Mouse (Mus musculus): Measurements from ENCODE around the gene Glmp. TPM values are rescaled to one million over a fixed set of nuclear protein-coding genes. Genes with fewer than 3 reads are reported as not detected.

Gene Glmp
- polyA plus RNA-seq, 1 experiment from 2014 or later = 182 TPM

Other genes starting within 250 kb of the Glmp start
- not detected in 2 replicates for gene Ttc24, start 246.7 kb upstream of the Glmp start, polyA plus RNA-seq (2015; fragmentation: Nextera tagmentation; extraction: Ambion mirVana)
- 16.0 and 18.7 TPM in 2 replicates for gene Iqgap3, start 243.1 kb upstream of the Glmp start, polyA plus RNA-seq (2015; fragmentation: Nextera tagmentation; extraction: Ambion mirVana)
- 17.7 and 19.9 TPM in 2 replicates for gene Mef2d, start 182.7 kb upstream of the Glmp start, polyA plus RNA-seq (2015; fragmentation: Nextera tagmentation; extraction: Ambion mirVana)
- gene Rhbg, start 70.3 kb upstream of the Glmp start, polyA plus RNA-seq (2015; fragmentation: Nextera tagmentation; extraction: Ambion mirVana) = 4.2 and 8.2 TPM in 2 replicates
- 0.35 and 1.4 TPM in 2 replicates for gene Gm38392, start 37.8 kb upstream of the Glmp start, polyA plus RNA-seq (2015; fragmentation: Nextera tagmentation; extraction: Ambion mirVana)
- gene Tsacc, start 28.0 kb upstream of the Glmp start, polyA plus RNA-seq (2015; fragmentation: Nextera tagmentation; extraction: Ambion mirVana) = 13.4 and 14.0 TPM in 2 replicates
- 451 and 489 TPM in 2 replicates for gene Cct3, start 27.9 kb upstream of the Glmp start, polyA plus RNA-seq (2015; fragmentation: Nextera tagmentation; extraction: Ambion mirVana)
- 21.6 and 30.6 TPM in 2 replicates for gene Tmem79, start 11.1 kb downstream of the Glmp start, polyA plus RNA-seq (2015; fragmentation: Nextera tagmentation; extraction: Ambion mirVana)
- gene Smg5, start 11.2 kb downstream of the Glmp start, polyA plus RNA-seq (2015; fragmentation: Nextera tagmentation; extraction: Ambion mirVana) = 48.5 and 51.1 TPM in 2 replicates
- gene Paqr6, start 39.6 kb downstream of the Glmp start, polyA plus RNA-seq (2015; fragmentation: Nextera tagmentation; extraction: Ambion mirVana) = 9.9 and 13.3 TPM in 2 replicates
- gene Bglap3, start 47.7 kb downstream of the Glmp start, polyA plus RNA-seq (2015; fragmentation: Nextera tagmentation; extraction: Ambion mirVana) = 1.8 and 4.1 TPM in 2 replicates
- 0.35 and 1.6 TPM in 2 replicates for gene Bglap2, start 53.7 kb downstream of the Glmp start, polyA plus RNA-seq (2015; fragmentation: Nextera tagmentation; extraction: Ambion mirVana)
- 0.58 TPM in 1 of 2 replicates, not detected in the other for gene Bglap, start 59.4 kb downstream of the Glmp start, polyA plus RNA-seq (2015; fragmentation: Nextera tagmentation; extraction: Ambion mirVana)
- gene Pmf1, start 85.3 kb downstream of the Glmp start, polyA plus RNA-seq (2015; fragmentation: Nextera tagmentation; extraction: Ambion mirVana) = 115 and 118 TPM in 2 replicates
- 15.7 and 16.0 TPM in 2 replicates for gene Slc25a44, start 100.1 kb downstream of the Glmp start, polyA plus RNA-seq (2015; fragmentation: Nextera tagmentation; extraction: Ambion mirVana)
- gene Sema4a, start 136.2 kb downstream of the Glmp start, polyA plus RNA-seq (2015; fragmentation: Nextera tagmentation; extraction: Ambion mirVana) = 22.3 and 25.1 TPM in 2 replicates
- gene Lmna, start 184.9 kb downstream of the Glmp start, polyA plus RNA-seq (2015; fragmentation: Nextera tagmentation; extraction: Ambion mirVana) = 179 and 214 TPM in 2 replicates
- gene Mex3a, start 207.4 kb downstream of the Glmp start, polyA plus RNA-seq (2015; fragmentation: Nextera tagmentation; extraction: Ambion mirVana) = 11.9 and 12.1 TPM in 2 replicates
- 86.9 and 90.6 TPM in 2 replicates for gene Rab25, start 223.3 kb downstream of the Glmp start, polyA plus RNA-seq (2015; fragmentation: Nextera tagmentation; extraction: Ambion mirVana)
- 193 and 198 TPM in 2 replicates for gene Lamtor2, start 228.1 kb downstream of the Glmp start, polyA plus RNA-seq (2015; fragmentation: Nextera tagmentation; extraction: Ambion mirVana)
- gene Ubqln4, start 228.7 kb downstream of the Glmp start, polyA plus RNA-seq (2015; fragmentation: Nextera tagmentation; extraction: Ambion mirVana) = 40.2 and 40.9 TPM in 2 replicates